Mouse (Mus musculus) urinary bladder, postnatal 14 days (tissue): Measurements from ENCODE around the gene A2ml1.

Source experiments
- DNase-seq: peaks from one replicate; pipeline ENCODE4 v3.0.0; 2021; ENCODE audit warnings: low spot score

A2ml1 gene

GRCm38 (mm10) chr6:128549463-128550452, 31.6 kb downstream of the A2ml1 start:
- DNase-seq, result peak; percentile 13

GRCm38 (mm10) chr6:128548532-128548931, 32.9 kb downstream of the A2ml1 start:
- no peak for DNase-seq

- DNase-seq, result no peak
These were observed 36.0 kb downstream of the A2ml1 start for GRCm38 (mm10) chr6:128545402-128545801.

- DNase-seq, result peak; percentile 17
These were observed 38.2 kb downstream of the A2ml1 start for GRCm38 (mm10) chr6:128543226-128543625.

- DNase-seq, result no peak
These were observed 46.2 kb downstream of the A2ml1 start for GRCm38 (mm10) chr6:128535250-128535649.

GRCm38 (mm10) chr6:128533296-128533695, 48.1 kb downstream of the A2ml1 start:
- DNase-seq, result no peak

GRCm38 (mm10) chr6:128532701-128533100, 48.7 kb downstream of the A2ml1 start:
- DNase-seq, result no peak

- no peak for DNase-seq
These were observed 52.9 kb downstream of the A2ml1 start for GRCm38 (mm10) chr6:128528491-128528890.

- DNase-seq, result no peak
These were observed 54.3 kb downstream of the A2ml1 start for GRCm38 (mm10) chr6:128527110-128527509.

GRCm38 (mm10) chr6:128526601-128527000, 54.8 kb downstream of the A2ml1 start, which contains the start of gene Pzp:
TSS of gene Pzp (minus strand) at chr6:128526720.
- no peak for DNase-seq

GRCm38 (mm10) chr6:128525801-128526200, 55.6 kb downstream of the A2ml1 start:
- DNase-seq, result no peak

GRCm38 (mm10) chr6:128523360-128523759, 58.0 kb downstream of the A2ml1 start:
- no peak for DNase-seq

- DNase-seq, result no peak
These were observed 62.2 kb downstream of the A2ml1 start for GRCm38 (mm10) chr6:128519159-128519558.

GRCm38 (mm10) chr6:128505676-128506236, 75.7 kb downstream of the A2ml1 start:
- no peak for DNase-seq

GRCm38 (mm10) chr6:128504743-128505142, 76.7 kb downstream of the A2ml1 start:
- DNase-seq, result no peak

- DNase-seq, result no peak
These were observed 86.1 kb downstream of the A2ml1 start for GRCm38 (mm10) chr6:128495346-128495745.

- no peak for DNase-seq
These were observed 86.6 kb downstream of the A2ml1 start for GRCm38 (mm10) chr6:128494646-128495331.

GRCm38 (mm10) chr6:128491916-128492315, 89.5 kb downstream of the A2ml1 start:
- DNase-seq, result no peak

- no peak for DNase-seq
These were observed 91.3 kb downstream of the A2ml1 start for GRCm38 (mm10) chr6:128490141-128490540.
